Mouse (Mus musculus) heart, postnatal 4 days (tissue): ENCODE data around the gene Vpreb1. TPM values are rescaled to one million over a fixed set of nuclear protein-coding genes. Genes with fewer than 3 reads are reported as not detected.
A peak's percentile ranks its signal among the peaks of the same experiment; 100 is the strongest.

Experiments used
- DNase-seq: peaks from one replicate; pipeline ENCODE4 v3.0.0; 2021
- total RNA-seq, 2 experiments: library from RNA; stranded (reverse); gene quantifications; 2 replicates each; pipeline ENCODE4 v1.2.3; 2021

The Vpreb1 gene
- total RNA-seq, 2 experiments from 2014 or later, result not detected

- no peak for DNase-seq
Observed at GRCm38 (mm10) chr16:16855541-16855940, 15.1 kb downstream of the Vpreb1 start.

- DNase-seq, result peak; percentile 68
Observed at GRCm38 (mm10) chr16:16854836-16855235, 15.8 kb downstream of the Vpreb1 start.

GRCm38 (mm10) chr16:16852411-16852810 lies 18.2 kb downstream of the Vpreb1 start:
- DNase-seq, result no peak

GRCm38 (mm10) chr16:16849196-16849595 lies 21.4 kb downstream of the Vpreb1 start:
- no peak for DNase-seq

GRCm38 (mm10) chr16:16829671-16830070 lies 41.0 kb downstream of the Vpreb1 start:
- DNase-seq, result no peak

- peak; percentile 48 for DNase-seq
Observed at GRCm38 (mm10) chr16:16828757-16829615, 41.7 kb downstream of the Vpreb1 start, which contains the start of gene Spag6l. TSS of gene Spag6l (minus strand) at chr16:16829456.

- DNase-seq, result no peak
Observed at GRCm38 (mm10) chr16:16826223-16826622, 44.4 kb downstream of the Vpreb1 start.

- no peak for DNase-seq
Observed at GRCm38 (mm10) chr16:16825476-16825875, 45.2 kb downstream of the Vpreb1 start.

Other genes with a start within 250 kb of the Vpreb1 start
- not detected for gene Olfr19, start 194.4 kb downstream of the Vpreb1 start, total RNA-seq
- under 1 TPM in 1 of 2 experiments, not detected in 1; 0.14 TPM for gene Spag6l, start 41.4 kb downstream of the Vpreb1 start, total RNA-seq
- not detected for gene Igll1, start 6.9 kb downstream of the Vpreb1 start, total RNA-seq
- 10 to 100 TPM; 42.4 to 47.5 TPM for gene Top3b, start 107 bp downstream of the Vpreb1 start, total RNA-seq
- gene Ppm1f, start 25.6 kb upstream of the Vpreb1 start, total RNA-seq, result 10 to 100 TPM; 40.5 to 48.0 TPM
- gene Mapk1, start 112.5 kb upstream of the Vpreb1 start, total RNA-seq, result 100 to 1,000 TPM; 128 to 135 TPM
- gene Ypel1, start 198.9 kb upstream of the Vpreb1 start, total RNA-seq, result 1 to 10 TPM; 6.3 to 6.9 TPM
- 10 to 100 TPM; 49.0 to 52.5 TPM for gene Ppil2, start 240.4 kb upstream of the Vpreb1 start, total RNA-seq